Mouse (Mus musculus) urinary bladder, postnatal 14 days (tissue): ENCODE data around the gene Noc4l.

Experiments
- DNase-seq: peaks from one replicate; pipeline ENCODE4 v3.0.0; 2021; ENCODE audit warnings: low spot score

Gene Noc4l

DNA sequence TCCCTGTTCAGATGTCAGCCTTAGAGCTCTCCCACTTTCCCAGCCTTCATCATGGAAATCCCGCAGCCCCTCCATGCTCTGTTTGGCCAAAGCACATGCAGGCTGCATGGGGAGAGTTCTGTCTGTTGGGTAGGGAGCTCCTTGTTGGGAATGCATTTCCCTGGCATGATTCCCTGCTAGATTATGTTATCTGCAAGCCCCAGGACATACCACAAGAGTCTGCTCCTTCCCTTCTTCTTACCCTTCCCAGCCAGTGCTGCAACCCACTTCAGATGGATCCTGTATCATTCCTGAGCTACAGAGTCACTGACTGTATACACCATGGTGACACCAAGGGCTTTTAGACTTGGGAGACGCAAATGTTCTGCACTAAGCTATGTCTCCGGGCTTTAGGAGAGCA is 43.8 kb downstream of the Noc4l start:
- no peak for DNase-seq

DNA sequence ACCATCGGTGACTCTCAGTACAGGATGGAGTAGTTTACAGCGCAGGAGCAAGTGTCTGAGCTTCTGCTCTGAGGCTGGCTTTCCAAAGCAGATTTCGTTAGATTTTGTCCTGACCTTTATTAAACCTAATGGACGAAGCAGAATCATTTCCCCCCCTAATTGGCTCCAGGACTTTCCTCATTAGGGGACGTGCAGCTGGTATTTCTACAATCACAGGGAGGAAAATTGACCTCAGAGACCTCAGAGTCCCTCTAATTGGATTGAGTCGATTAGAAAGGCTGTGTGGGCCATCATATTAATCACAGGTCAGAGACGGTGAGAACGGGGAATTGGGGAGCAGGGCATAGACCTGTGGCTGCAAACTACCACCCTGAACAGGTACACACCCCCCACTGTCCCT is 44.3 kb downstream of the Noc4l start:
- no peak for DNase-seq

DNA sequence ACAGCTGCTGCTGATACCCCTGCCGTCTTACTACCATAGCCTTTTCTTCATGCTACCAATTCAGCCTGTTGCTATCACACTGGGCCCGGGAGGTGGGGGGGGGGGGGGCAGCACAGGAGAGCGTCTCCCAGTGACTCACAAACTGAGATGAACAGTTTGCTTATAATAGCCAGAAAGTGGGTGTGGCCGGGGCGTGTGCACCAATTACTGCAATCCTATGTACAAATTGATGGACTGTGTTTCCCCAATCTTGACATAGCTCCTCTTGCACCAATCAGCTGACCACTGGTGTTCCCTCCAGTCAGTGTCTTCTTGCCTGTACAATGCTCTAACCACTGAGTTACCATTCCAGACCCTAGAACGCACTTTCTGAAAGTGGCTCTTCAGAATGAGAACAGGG is 44.9 kb downstream of the Noc4l start:
- no peak for DNase-seq

DNA sequence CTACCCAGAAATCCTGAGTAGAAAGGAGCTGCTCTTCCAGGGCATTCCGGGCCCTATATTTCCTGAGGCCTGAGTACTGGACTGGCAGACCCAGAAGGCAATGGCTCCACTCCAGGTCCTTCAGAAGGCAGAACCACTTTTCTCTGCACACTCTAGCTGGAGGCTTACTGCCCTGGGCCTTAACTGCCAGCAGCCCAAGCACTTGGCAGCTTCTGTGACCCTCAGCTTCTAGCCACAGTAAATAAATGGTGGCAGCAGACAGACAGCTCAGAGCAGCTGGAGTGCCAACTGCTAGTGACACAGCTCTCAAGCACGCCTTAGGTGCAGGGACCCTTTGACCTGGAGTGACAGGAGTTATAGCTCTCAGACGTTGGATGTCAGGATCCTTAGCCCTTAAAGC is 45.5 kb downstream of the Noc4l start:
- DNase-seq, result no peak

DNA sequence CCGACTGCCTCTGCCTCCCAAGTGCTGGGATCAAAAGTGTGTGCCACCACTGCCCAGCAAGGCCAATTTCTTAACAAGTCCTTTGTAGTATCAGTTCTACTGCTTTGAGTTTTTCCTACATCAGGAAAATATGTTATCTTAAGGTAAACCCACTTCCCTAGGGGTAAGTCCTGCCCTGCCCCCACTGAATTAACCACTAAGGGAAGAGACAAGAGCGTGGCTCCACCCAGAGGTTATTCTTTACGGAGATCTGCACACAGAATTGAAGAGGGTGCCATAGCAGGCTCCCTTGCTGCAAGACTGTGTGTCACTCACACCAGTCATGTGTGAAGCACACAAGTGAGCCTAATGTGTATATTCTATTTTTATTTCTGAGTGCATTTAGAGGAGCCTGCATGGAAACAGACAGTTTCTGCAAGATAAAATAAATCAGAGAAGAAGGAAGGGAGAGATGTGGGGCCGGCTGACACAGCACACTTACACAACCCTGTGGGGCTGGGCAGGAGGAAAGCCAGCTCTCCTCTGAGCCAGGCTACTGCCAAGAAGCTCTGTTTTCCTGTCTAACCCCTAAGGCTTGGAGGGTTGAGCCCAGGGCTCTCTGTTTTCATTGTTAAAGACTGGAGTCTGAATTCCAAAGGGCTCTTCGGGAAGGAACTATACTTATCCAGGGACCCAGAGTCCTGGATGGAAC is 47.5 kb downstream of the Noc4l start:
- DNase-seq, result no peak

DNA sequence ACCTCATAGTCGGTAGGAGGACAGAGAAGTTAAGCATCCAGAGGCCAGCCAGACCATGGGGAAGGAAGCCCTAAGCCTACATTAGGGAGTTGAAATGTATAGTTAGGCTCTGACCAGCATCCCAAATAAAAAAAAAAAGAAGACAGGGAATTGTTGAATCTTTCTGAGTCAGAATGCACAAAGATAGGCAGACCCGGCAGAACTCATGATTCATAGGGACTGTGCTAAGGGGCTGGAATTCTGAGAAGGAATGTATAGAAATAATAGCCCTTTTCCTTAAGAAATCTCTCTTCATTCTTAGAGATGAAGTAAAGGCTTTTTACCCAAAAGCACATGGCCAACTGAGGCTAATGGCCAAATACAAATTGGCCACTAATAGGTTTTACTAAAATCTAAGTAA is 48.9 kb downstream of the Noc4l start:
- DNase-seq, result no peak

DNA sequence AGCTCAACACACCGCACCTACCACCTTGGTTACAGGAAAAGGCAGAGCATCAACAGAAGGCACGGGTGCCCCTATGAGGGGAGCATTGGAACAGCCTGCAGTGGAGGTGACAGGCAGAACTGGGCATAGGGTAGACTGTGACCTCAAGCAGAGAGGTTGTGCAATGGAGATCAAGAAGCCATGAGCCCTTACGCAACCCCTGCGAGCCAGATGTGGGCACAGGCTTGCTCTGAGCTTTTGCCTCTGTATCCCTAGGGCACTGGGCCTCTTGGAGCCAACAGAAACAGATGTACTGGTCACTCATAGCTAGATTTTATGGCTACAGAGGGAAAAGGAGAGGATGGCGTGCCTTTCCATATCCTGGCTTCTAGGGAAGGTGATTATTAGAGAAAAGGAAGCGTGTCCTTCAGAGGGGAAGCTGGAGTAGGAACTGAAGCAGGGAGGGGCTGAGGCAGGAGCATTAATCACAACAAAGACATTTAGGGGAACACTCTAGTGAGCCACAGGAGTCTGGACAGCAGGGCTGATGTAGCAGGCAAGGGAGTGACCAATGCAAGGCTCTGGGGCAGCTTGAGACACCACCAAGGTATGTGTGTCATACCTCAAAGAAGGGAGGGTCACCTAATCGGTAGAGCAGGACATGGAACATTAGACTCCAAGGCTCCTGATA is 50.1 kb downstream of the Noc4l start:
- no peak for DNase-seq
